Mouse (Mus musculus) spleen, adult 2 months (tissue): ENCODE data around the gene Bcar3.

Experiments used
- CTCF ChIP-seq: fragments of 200-500 bp; IDR thresholded peaks from 2 replicates; pipeline ENCODE4 v1.5.1; 2011; ENCODE audit warnings: mild to moderate bottlenecking, inconsistent platforms; ENCODE audit not compliant: insufficient read depth, insufficient read length, insufficient replicate concordance; ENCODE audit errors: extremely low read depth
- POLR2A ChIP-seq: fragments of 200-500 bp; IDR thresholded peaks from 2 replicates; pipeline ENCODE4 v1.6.1; 2011; ENCODE audit warnings: low read depth, low read length, inconsistent platforms

DNA sequence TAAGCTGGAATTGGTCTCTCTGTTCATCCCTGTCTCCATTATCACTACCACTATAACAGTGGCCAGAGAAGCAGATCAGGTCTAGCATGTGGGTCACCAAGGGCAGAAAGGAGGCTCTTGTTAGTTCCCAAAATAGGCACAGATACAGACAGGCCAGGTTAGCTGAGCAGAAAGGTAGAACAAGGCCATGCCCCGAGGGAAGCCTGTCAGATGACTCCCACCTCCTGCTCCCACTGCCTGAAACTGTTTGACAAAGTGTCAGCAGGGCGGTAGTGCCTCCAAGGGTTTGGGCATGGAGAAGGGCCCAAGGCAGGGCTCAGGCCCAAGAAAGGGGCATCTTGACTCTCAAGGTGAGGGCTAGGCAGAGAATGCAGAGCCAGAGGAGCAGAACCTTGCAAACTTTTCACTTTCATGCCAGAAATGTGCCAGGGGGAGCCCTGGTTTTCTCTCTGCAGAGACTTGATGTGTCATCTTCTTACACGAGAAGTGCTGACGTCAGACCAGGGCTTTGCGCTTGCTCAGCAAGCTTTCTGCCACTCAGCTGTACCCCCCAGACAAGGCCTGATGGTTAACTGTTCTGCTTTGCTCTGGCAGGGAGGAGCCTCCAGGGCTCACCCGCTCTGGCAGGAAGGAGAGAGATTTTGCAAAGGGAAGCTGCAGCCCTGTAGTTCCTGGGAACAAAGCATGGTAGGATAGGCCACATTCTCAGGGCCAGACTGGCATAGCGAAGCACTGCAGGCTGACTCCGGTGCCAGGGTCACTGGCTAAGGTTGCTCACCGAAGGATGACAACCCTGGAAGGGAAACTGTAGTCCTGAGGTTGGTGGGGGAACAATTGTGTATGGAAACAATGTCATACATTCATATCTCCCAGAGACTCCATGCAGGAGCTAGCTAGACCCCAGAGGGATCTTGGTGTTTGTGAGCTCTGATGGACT, 7.3 kb downstream of the Bcar3 start:
- TF ChIP-seq POLR2A (no peak), CTCF (no peak)
